Comparison of ENCODE assay signal across 9 mouse cellular contexts in the genomic region with DNA sequence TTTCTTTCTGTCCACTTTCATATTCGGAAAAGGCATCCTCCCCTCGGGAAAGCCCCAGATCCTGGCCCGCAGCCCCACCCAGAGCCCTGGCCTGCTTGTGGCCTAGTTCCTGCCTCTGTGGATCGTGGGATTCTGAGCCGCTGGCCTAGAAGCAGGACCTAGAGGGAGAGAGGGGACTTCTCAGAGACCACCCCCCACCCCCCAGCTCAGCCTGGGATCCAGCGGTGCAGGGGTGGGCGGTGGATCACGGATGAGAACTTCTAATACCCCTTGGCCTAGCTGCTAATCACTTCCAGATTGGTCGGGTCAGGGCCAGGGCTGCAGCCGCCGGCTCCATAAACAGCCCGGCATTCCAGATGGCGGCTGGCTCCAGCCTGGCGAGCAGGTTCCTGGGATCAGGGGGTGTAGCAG. TPM values are rescaled to one million over a fixed set of nuclear protein-coding genes. Genes with fewer than 3 reads are reported as not detected.
DNase-seq lines count a peak whose midpoint lies in the region; ATAC-seq and TF ChIP-seq lines count a peak whose summit lies in the region.
"Had no signal": no experiment of that assay in that cellular context is flagged by ENCODE, and none has a peak within 500 bp of the region (broad histone marks: within the 10 kb centered on the region; RNA-seq: fewer than 3 reads in every experiment).

No protein-coding gene starts in this region.

- no peak overlapping the region for H3K4me2 ChIP-seq in midbrain, embryonic 12.5 days (replicated peaks)
- no peak overlapping the region for H3K4me2 ChIP-seq in midbrain, embryonic 11.5 days
- peak overlapping the region; percentile 22; the same call in 1 of the 2 replicates for H3K4me2 ChIP-seq in embryonic facial prominence, embryonic 15.5 days (replicated peaks)

- peak overlapping the region; percentile 4; the same call in 1 of the 2 replicates for H3K27ac ChIP-seq in midbrain, embryonic 12.5 days (replicated peaks)
- H3K27ac ChIP-seq in midbrain, embryonic 11.5 days (ENCODE audit: low read depth, low read length) = no peak overlapping the region
- peak overlapping the region; percentile 93 for H3K27ac ChIP-seq in embryonic facial prominence, embryonic 15.5 days (replicated peaks)
- H3K27ac ChIP-seq in left cerebral cortex, adult 2 months = no peak overlapping the region; the same call in 1 of the 2 replicates

- no peaks in the 10 kb centered on the region for H3K9me3 ChIP-seq in midbrain, embryonic 12.5 days
- H3K9me3 ChIP-seq in midbrain, embryonic 11.5 days (ENCODE audit: control insufficient read depth, low read length) = no peaks in the 10 kb centered on the region
- no peaks in the 10 kb centered on the region for H3K9me3 ChIP-seq in embryonic facial prominence, embryonic 15.5 days (replicated peaks)
- H3K9me3 ChIP-seq: megakaryocyte, embryonic 14.5 days had no signal

- ATAC-seq in midbrain, embryonic 12.5 days (ENCODE audit: low FRiP score, low read depth) = no peak
- ATAC-seq in midbrain, embryonic 11.5 days (ENCODE audit: low FRiP score) = no peak
- no peak for ATAC-seq in embryonic facial prominence, embryonic 15.5 days (ENCODE audit: insufficient number of reproducible peaks, low FRiP score, low TSS enrichment, low read depth)
- no peak for ATAC-seq in frontal cortex, adult (ENCODE audit: low TSS enrichment)

- peaks cover 21% of the 10 kb centered on the region for H3K4me1 ChIP-seq in midbrain, embryonic 12.5 days
- peaks cover 11% of the 10 kb centered on the region for H3K4me1 ChIP-seq in midbrain, embryonic 11.5 days (ENCODE audit: control insufficient read depth, insufficient read depth, low read length)
- peaks cover 82% of the 10 kb centered on the region for H3K4me1 ChIP-seq in embryonic facial prominence, embryonic 15.5 days

- 53% methylated on average over 14 of the region's 14 CpGs for WGBS in midbrain, embryonic 12.5 days
- 46% methylated on average over 14 of the region's 14 CpGs for whole genome bisulfite sequencing in midbrain, embryonic 11.5 days
- 24% methylated on average over 14 of the region's 14 CpGs for WGBS in embryonic facial prominence, embryonic 15.5 days

- H3K36me3 ChIP-seq in midbrain, embryonic 12.5 days = no peaks in the 10 kb centered on the region
- H3K36me3 ChIP-seq in midbrain, embryonic 11.5 days (ENCODE audit: control insufficient read depth, insufficient read depth, low read length) = no peaks in the 10 kb centered on the region
- no peaks in the 10 kb centered on the region for H3K36me3 ChIP-seq in embryonic facial prominence, embryonic 15.5 days

- H3K27me3 ChIP-seq in midbrain, embryonic 12.5 days = peaks cover 25% of the 10 kb centered on the region
- no peaks in the 10 kb centered on the region; the same call in 1 of the 2 replicates for H3K27me3 ChIP-seq in midbrain, embryonic 11.5 days (ENCODE audit: control insufficient read depth, insufficient read depth, low read length)
- H3K27me3 ChIP-seq in embryonic facial prominence, embryonic 15.5 days = no peaks in the 10 kb centered on the region

- 0 out of 2 replicates have a peak overlapping the region, but pooled peaks have one; percentile 0 for H3K9ac ChIP-seq in midbrain, embryonic 12.5 days (replicated peaks)
- H3K9ac ChIP-seq in midbrain, embryonic 11.5 days (ENCODE audit: low read length) = no peak overlapping the region
- no peak overlapping the region for H3K9ac ChIP-seq in embryonic facial prominence, embryonic 15.5 days

- H3K4me3 ChIP-seq in midbrain, embryonic 12.5 days = no peak overlapping the region
- H3K4me3 ChIP-seq in midbrain, embryonic 11.5 days (ENCODE audit: low read depth, low read length) = no peak overlapping the region
- H3K4me3 ChIP-seq in embryonic facial prominence, embryonic 15.5 days (replicated peaks) = no peak overlapping the region
- no peak overlapping the region for H3K4me3 ChIP-seq in left cerebral cortex, adult 2 months
- H3K4me3 ChIP-seq: megakaryocyte, embryonic 14.5 days had no signal

- no peak for DNase-seq in midbrain, embryonic 11.5 days (ENCODE audit: low spot score, missing footprints)
- DNase-seq in heart, postnatal 36 days = peak; percentile 65 to 80
- DNase-seq in lung, postnatal 36 days = peak; percentile 38
- DNase-seq in spleen, adult 18-20 months = no peak
- DNase-seq in left cerebral cortex, adult 2 months (ENCODE audit: extremely low spot score in 1 of 2, low spot score in 2 of 2) = no peak

- no peak for TF ChIP-seq CTCF in left cerebral cortex, adult 2 months (IDR thresholded peaks at IDR 0.05)

- intact Hi-C loops in heart, postnatal 36 days (cut with DNase I) = loop anchor here (2.0 kb wide), 1 partner anchor 31 kb away; no protein-coding TSS in a partner anchor
- intact Hi-C loops in left cerebral cortex, adult 2 months (cut with DNase I) = no loop called here

RNA-seq across cellular contexts. Expression of a gene that starts 36.1 kb away (rescaled TPM):
- 297 and 322 TPM in 2 replicates for polyA plus RNA-seq in midbrain, embryonic 12.5 days (2016; fragmentation: Nextera tagmentation; extraction: Ambion mirVana)
- 252 and 273 TPM in 2 replicates for polyA plus RNA-seq in midbrain, embryonic 11.5 days (2014; fragmentation: Nextera tagmentation; extraction: Ambion mirVana)
- polyA plus RNA-seq in embryonic facial prominence, embryonic 15.5 days (2015; fragmentation: Nextera tagmentation; extraction: Ambion mirVana) = 292 and 294 TPM in 2 replicates
- 100 to 1,000 TPM; 111 to 114 TPM for total RNA-seq in heart, postnatal 36 days (2021)
- total RNA-seq in left cerebral cortex, adult 2 months (2021) = 100 to 1,000 TPM; 244 to 274 TPM

RNA-seq across cellular contexts. Expression of a gene that starts 57.8 kb away (rescaled TPM):
- polyA plus RNA-seq in midbrain, embryonic 12.5 days (2016; fragmentation: Nextera tagmentation; extraction: Ambion mirVana) = 15.3 and 24.6 TPM in 2 replicates
- polyA plus RNA-seq in midbrain, embryonic 11.5 days (2014; fragmentation: Nextera tagmentation; extraction: Ambion mirVana) = 18.4 and 20.8 TPM in 2 replicates
- 82.9 and 104 TPM in 2 replicates for polyA plus RNA-seq in embryonic facial prominence, embryonic 15.5 days (2015; fragmentation: Nextera tagmentation; extraction: Ambion mirVana)
- total RNA-seq in heart, postnatal 36 days (2021) = 1 to 10 TPM; 1.5 to 2.0 TPM
- total RNA-seq in left cerebral cortex, adult 2 months (2021) = under 1 TPM; 0.56 to 0.70 TPM

Comparison
In these comparisons a context has a peak if more than half of its experiments do, and no peak if none do; other contexts are left out.
1. H3K27ac ChIP-seq: peak in midbrain, embryonic 12.5 days (single experiment) and embryonic facial prominence, embryonic 15.5 days (single experiment); none in midbrain, embryonic 11.5 days (single experiment) and left cerebral cortex, adult 2 months (single experiment).
2. DNase-seq: peak in heart, postnatal 36 days (2 of 2) and lung, postnatal 36 days (single experiment); none in midbrain, embryonic 11.5 days (single experiment), spleen, adult 18-20 months (0 of 2) and left cerebral cortex, adult 2 months (0 of 2).